Mouse (Mus musculus): Measurements from ENCODE around the gene Map3k9.

Gene Map3k9

GRCm38 (mm10) chr12:81783301-81783700, 2.3 kb upstream of the Map3k9 start:
- DNase-seq, result no peak

- no peak for DNase-seq
These were observed 1.6 kb upstream of the Map3k9 start for GRCm38 (mm10) chr12:81782606-81783005.

GRCm38 (mm10) chr12:81780271-81781093, 493 bp downstream of the Map3k9 start:
- DNase-seq, result peak; percentile 54

GRCm38 (mm10) chr12:81779831-81780230, 1.1 kb downstream of the Map3k9 start:
- peak; percentile 37 for DNase-seq

- no peak for DNase-seq
These were observed 4.8 kb downstream of the Map3k9 start for GRCm38 (mm10) chr12:81776191-81776590.

- DNase-seq, result no peak
These were observed 5.3 kb downstream of the Map3k9 start for GRCm38 (mm10) chr12:81775641-81776040.

- no peak for DNase-seq
These were observed 6.8 kb downstream of the Map3k9 start for GRCm38 (mm10) chr12:81774186-81774585.

GRCm38 (mm10) chr12:81769458-81769857, 11.5 kb downstream of the Map3k9 start:
- DNase-seq, result no peak

- DNase-seq, result no peak
These were observed 15.6 kb downstream of the Map3k9 start for GRCm38 (mm10) chr12:81765386-81765785.

- no peak for DNase-seq
These were observed 16.6 kb downstream of the Map3k9 start for GRCm38 (mm10) chr12:81764370-81764769.

- peak; percentile 36 for DNase-seq
These were observed 26.3 kb downstream of the Map3k9 start for GRCm38 (mm10) chr12:81754651-81755050.

- no peak for DNase-seq
These were observed 29.9 kb downstream of the Map3k9 start for GRCm38 (mm10) chr12:81751116-81751515.

- DNase-seq, result no peak
These were observed 32.1 kb downstream of the Map3k9 start for GRCm38 (mm10) chr12:81748918-81749317.

GRCm38 (mm10) chr12:81748021-81748576, 32.9 kb downstream of the Map3k9 start:
- DNase-seq, result no peak

GRCm38 (mm10) chr12:81746400-81747024, 34.5 kb downstream of the Map3k9 start:
- DNase-seq, result no peak

GRCm38 (mm10) chr12:81735246-81736070, 45.5 kb downstream of the Map3k9 start:
- DNase-seq, result no peak

- no peak for DNase-seq
These were observed 54.6 kb downstream of the Map3k9 start for GRCm38 (mm10) chr12:81726246-81726822.

GRCm38 (mm10) chr12:81724776-81725175, 56.2 kb downstream of the Map3k9 start:
- peak; percentile 29 for DNase-seq

- DNase-seq, result no peak
These were observed 57.6 kb downstream of the Map3k9 start for GRCm38 (mm10) chr12:81723375-81723774.

GRCm38 (mm10) chr12:81719715-81720114, 61.3 kb downstream of the Map3k9 start:
- no peak for DNase-seq

GRCm38 (mm10) chr12:81719161-81719560, 61.8 kb downstream of the Map3k9 start:
- no peak for DNase-seq

GRCm38 (mm10) chr12:81712618-81713017, 68.4 kb downstream of the Map3k9 start:
- no peak for DNase-seq

GRCm38 (mm10) chr12:81702903-81703302, 78.1 kb downstream of the Map3k9 start:
- DNase-seq, result no peak
